Comparison of ENCODE assay signal across 7 mouse cellular contexts in genomic region chr8:84256458-84256821, GRCm38 (mm10). TPM values are rescaled to one million over a fixed set of nuclear protein-coding genes. Genes with fewer than 3 reads are reported as not detected.
DNase-seq lines count a peak whose midpoint lies in the region; ATAC-seq and TF ChIP-seq lines count a peak whose summit lies in the region.

No protein-coding gene starts in this region.

- peaks cover 17% of the 10 kb centered on the region for H3K4me1 ChIP-seq in bone marrow macrophage, adult 2 months (ENCODE audit: control insufficient read depth, insufficient read depth, low read length)
- peaks cover 6% of the 10 kb centered on the region; the same call in 1 of the 2 replicates for H3K4me1 ChIP-seq in forebrain, postnatal 0 days (ENCODE audit: insufficient read depth)
- peaks cover 11% of the 10 kb centered on the region for H3K4me1 ChIP-seq in liver, embryonic 11.5 days (replicated peaks; ENCODE audit: control insufficient read depth, insufficient read depth, low read length)

- no peaks in the 10 kb centered on the region for H3K9me3 ChIP-seq in forebrain, postnatal 0 days (ENCODE audit: low read length)
- H3K9me3 ChIP-seq in liver, embryonic 11.5 days (ENCODE audit: control insufficient read depth, low read length): no peaks in the 10 kb centered on the region

- no peak for TF ChIP-seq CTCF in bone marrow macrophage, adult 2 months (IDR thresholded peaks at IDR 0.05; ENCODE audit: low read depth, low read length)
- TF ChIP-seq CTCF in forebrain, postnatal 0 days (IDR thresholded peaks at IDR 0.05; ENCODE audit: low read depth): no peak

- peak overlapping the region; percentile 85 for H3K9ac ChIP-seq in forebrain, postnatal 0 days
- peak overlapping the region; percentile 94 for H3K9ac ChIP-seq in liver, embryonic 11.5 days (ENCODE audit: low read depth, low read length)

- H3K4me2 ChIP-seq in forebrain, postnatal 0 days (ENCODE audit: low read depth): peak overlapping the region; percentile 93
- peak overlapping the region; percentile 97 for H3K4me2 ChIP-seq in liver, embryonic 11.5 days

- WGBS in forebrain, postnatal 0 days: 13% methylated on average over 6 of the region's 6 CpGs
- 11% methylated on average over 6 of the region's 6 CpGs for WGBS in liver, embryonic 11.5 days

- no peak; the same call in 1 of the 2 replicates for ATAC-seq in forebrain, postnatal 0 days
- peak; percentile 22; the same call in 1 of the 2 replicates for ATAC-seq in liver, embryonic 11.5 days (replicated peaks; ENCODE audit: low FRiP score)

- no peak for TF ChIP-seq POLR2A in bone marrow macrophage, adult 2 months (IDR thresholded peaks at IDR 0.05; ENCODE audit: borderline replicate concordance, low read depth, low read length)

- peaks cover 67% of the 10 kb centered on the region for H3K36me3 ChIP-seq in forebrain, postnatal 0 days (ENCODE audit: insufficient read depth)
- H3K36me3 ChIP-seq in liver, embryonic 11.5 days (ENCODE audit: control insufficient read depth, insufficient read depth, low read length): peaks cover 17% of the 10 kb centered on the region

- H3K27ac ChIP-seq in bone marrow macrophage, adult 2 months (ENCODE audit: insufficient read depth, low read depth, low read length): peak overlapping the region; percentile 75
- peak overlapping the region; percentile 90 for H3K27ac ChIP-seq in forebrain, postnatal 0 days (ENCODE audit: low read depth, low read length)
- H3K27ac ChIP-seq in liver, embryonic 11.5 days (ENCODE audit: low read depth, low read length): peak overlapping the region; percentile 94; the same call in 1 of the 2 replicates

- H3K4me3 ChIP-seq in bone marrow macrophage, adult 2 months (ENCODE audit: insufficient read depth, low read length): peak overlapping the region; percentile 90
- peak overlapping the region; percentile 62 for H3K4me3 ChIP-seq in forebrain, postnatal 0 days (ENCODE audit: low read depth, low read length)
- H3K4me3 ChIP-seq in liver, embryonic 11.5 days (ENCODE audit: low read depth, low read length): peak overlapping the region; percentile 92

- H3K27me3 ChIP-seq in forebrain, postnatal 0 days (ENCODE audit: insufficient read depth, low read length): no peaks in the 10 kb centered on the region
- H3K27me3 ChIP-seq in liver, embryonic 11.5 days (replicated peaks; ENCODE audit: control insufficient read depth, insufficient read depth, low read length): no peaks in the 10 kb centered on the region

- peak; percentile 24 for DNase-seq in right cerebral cortex, adult 18-20 months
- no peak for DNase-seq in right cerebral cortex, postnatal 36 days (ENCODE audit: low spot score in 2 of 2)
- peak; percentile 52 for DNase-seq in forebrain, postnatal 0 days
- DNase-seq in liver, embryonic 11.5 days (ENCODE audit: low spot score): peak; percentile 44
- peak; percentile 80 for DNase-seq in naive thymus-derived CD4-positive, alpha-beta T cell, adult 2 months (ENCODE audit: low read depth)
- no peak for DNase-seq in yolk sac, embryonic 10.5 days (ENCODE audit: low spot score)

RNA-seq across cellular contexts. Expression of gene Mri1, which starts 0.7 kb away (rescaled TPM):
- 10.0 and 11.6 TPM in 2 replicates for polyA plus RNA-seq in bone marrow macrophage, adult 2 months (2012; ENCODE audit: insufficient read depth, insufficient read length, missing spikeins)
- 36.2 and 36.4 TPM in 2 replicates for total RNA-seq in forebrain, postnatal 0 days (2014; rRNA removed)
- polyA plus RNA-seq in forebrain, postnatal 0 days (2015; fragmentation: Nextera tagmentation; extraction: Ambion mirVana): 32.0 and 39.8 TPM in 2 replicates
- 92.2 and 95.9 TPM in 2 replicates for polyA plus RNA-seq in liver, embryonic 11.5 days (2014; fragmentation: Nextera tagmentation; extraction: Ambion mirVana)

RNA-seq across cellular contexts. Expression of gene D8Ertd738e, which starts 6.9 kb away (rescaled TPM):
- polyA plus RNA-seq in bone marrow macrophage, adult 2 months (2012; ENCODE audit: insufficient read depth, insufficient read length, missing spikeins): 164 and 172 TPM in 2 replicates
- total RNA-seq in forebrain, postnatal 0 days (2014; rRNA removed): 130 and 146 TPM in 2 replicates
- polyA plus RNA-seq in forebrain, postnatal 0 days (2015; fragmentation: Nextera tagmentation; extraction: Ambion mirVana): 255 and 310 TPM in 2 replicates
- 323 and 339 TPM in 2 replicates for polyA plus RNA-seq in liver, embryonic 11.5 days (2014; fragmentation: Nextera tagmentation; extraction: Ambion mirVana)

RNA-seq across cellular contexts. Expression of gene Ccdc130, which starts 13.7 kb away (rescaled TPM):
- polyA plus RNA-seq in bone marrow macrophage, adult 2 months (2012; ENCODE audit: insufficient read depth, insufficient read length, missing spikeins): 22.8 and 27.3 TPM in 2 replicates
- 23.3 and 23.4 TPM in 2 replicates for total RNA-seq in forebrain, postnatal 0 days (2014; rRNA removed)
- 22.2 and 22.4 TPM in 2 replicates for polyA plus RNA-seq in forebrain, postnatal 0 days (2015; fragmentation: Nextera tagmentation; extraction: Ambion mirVana)
- 16.0 and 20.1 TPM in 2 replicates for polyA plus RNA-seq in liver, embryonic 11.5 days (2014; fragmentation: Nextera tagmentation; extraction: Ambion mirVana)

RNA-seq across cellular contexts. Expression of gene Zswim4, which starts 19.6 kb away (rescaled TPM):
- polyA plus RNA-seq in bone marrow macrophage, adult 2 months (2012; ENCODE audit: insufficient read depth, insufficient read length, missing spikeins): 9.4 and 10.9 TPM in 2 replicates
- total RNA-seq in forebrain, postnatal 0 days (2014; rRNA removed): 36.5 and 47.7 TPM in 2 replicates
- polyA plus RNA-seq in forebrain, postnatal 0 days (2015; fragmentation: Nextera tagmentation; extraction: Ambion mirVana): 15.1 and 15.5 TPM in 2 replicates
- 7.9 and 9.1 TPM in 2 replicates for polyA plus RNA-seq in liver, embryonic 11.5 days (2014; fragmentation: Nextera tagmentation; extraction: Ambion mirVana)

Comparison
In these comparisons a context has a peak if more than half of its experiments do, and no peak if none do; other contexts are left out.
1. DNase-seq: peak in right cerebral cortex, adult 18-20 months (single experiment), forebrain, postnatal 0 days (single experiment), liver, embryonic 11.5 days (single experiment) and naive thymus-derived CD4-positive, alpha-beta T cell, adult 2 months (single experiment); none in right cerebral cortex, postnatal 36 days (0 of 2) and yolk sac, embryonic 10.5 days (single experiment).
2. Peak in every context shown above with its lines, with median percentiles within 50 percentile points of each other: H3K27ac ChIP-seq and H3K4me3 ChIP-seq.